Mouse (Mus musculus): ENCODE results near the gene Ccdc8. TPM values are rescaled to one million over a fixed set of nuclear protein-coding genes. Genes with fewer than 3 reads are reported as not detected.
A peak's percentile ranks its signal among the peaks of the same experiment; 100 is the strongest.

The Ccdc8 gene
- total RNA-seq, 2 experiments from 2014 or later = 15.6 to 18.0 TPM

- DNase-seq = no peak
- intact Hi-C loops (cut with DNase I) = loop anchor here (2.0 kb wide), 1 partner anchor 20 kb away; no protein-coding TSS in a partner anchor
Measured at GRCm38 (mm10) chr7:17004716-17005115, 12.2 kb downstream of the Ccdc8 start.

- no peak for DNase-seq
- intact Hi-C loops (cut with DNase I) = loop anchor here (1.0 kb wide), 1 partner anchor 44 kb away; no protein-coding TSS in a partner anchor
Measured at GRCm38 (mm10) chr7:17007300-17007699, 14.8 kb downstream of the Ccdc8 start.

- intact Hi-C loops (cut with DNase I) = no loop called here
Measured at GRCm38 (mm10) chr7:17009326-17010009, 17.0 kb downstream of the Ccdc8 start.

DNA sequence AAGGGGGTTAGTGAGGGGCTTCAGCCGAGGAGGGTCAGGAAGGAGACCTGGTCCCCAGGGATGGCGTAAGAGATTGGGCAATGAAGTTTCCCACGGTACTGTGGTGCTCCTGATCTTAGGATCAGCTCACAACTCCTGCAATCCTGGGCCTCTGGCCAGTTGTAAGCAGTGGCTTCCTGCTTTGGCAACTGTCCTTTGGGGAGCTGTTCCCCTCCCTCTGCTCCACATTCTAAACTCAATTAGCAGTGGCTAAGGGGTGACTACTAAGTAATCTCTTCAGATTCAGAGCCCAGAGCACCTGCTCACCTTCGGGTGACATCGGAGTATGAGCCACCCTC, 17.5 kb downstream of the Ccdc8 start:
- DNase-seq = no peak
- intact Hi-C loops (cut with DNase I) = no loop called here

More at GRCm38 (mm10) chr7:17009326-17010009, 17.0 kb downstream of the Ccdc8 start:
- no peak for DNase-seq

DNA sequence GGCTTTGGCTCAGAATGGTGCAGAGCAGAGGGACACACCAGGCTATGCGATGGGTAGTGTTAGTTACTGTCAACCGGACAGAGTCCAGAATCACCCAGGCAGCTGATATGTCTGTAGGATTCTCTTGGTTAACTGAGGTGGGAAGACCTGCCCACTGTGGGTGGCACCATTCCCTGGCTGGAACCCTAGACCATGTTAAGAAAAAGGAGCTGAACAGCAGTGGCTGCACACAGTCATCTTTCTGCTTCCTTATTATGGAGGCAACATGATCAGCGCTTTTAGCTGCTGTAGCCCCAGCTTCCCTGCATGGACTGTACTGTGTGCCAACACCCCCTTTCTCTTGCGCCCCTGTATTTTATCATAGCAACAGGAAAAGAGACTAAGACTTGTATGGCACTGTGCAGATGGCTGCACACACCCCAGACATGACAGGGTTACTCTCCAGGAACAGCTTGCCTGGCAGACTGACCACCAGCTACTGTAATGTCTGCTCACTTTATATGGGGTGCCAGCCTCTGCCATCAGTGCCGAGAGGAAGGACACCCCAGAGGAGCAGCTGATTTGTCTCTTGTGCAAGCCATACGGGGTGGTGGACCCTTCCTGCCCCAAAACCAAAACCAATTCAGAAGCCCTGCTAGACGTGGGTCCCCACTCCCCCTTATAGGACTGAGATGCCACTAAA, 19.5 kb downstream of the Ccdc8 start:
- intact Hi-C loops (cut with DNase I) = no loop called here
- no peak for DNase-seq

DNA sequence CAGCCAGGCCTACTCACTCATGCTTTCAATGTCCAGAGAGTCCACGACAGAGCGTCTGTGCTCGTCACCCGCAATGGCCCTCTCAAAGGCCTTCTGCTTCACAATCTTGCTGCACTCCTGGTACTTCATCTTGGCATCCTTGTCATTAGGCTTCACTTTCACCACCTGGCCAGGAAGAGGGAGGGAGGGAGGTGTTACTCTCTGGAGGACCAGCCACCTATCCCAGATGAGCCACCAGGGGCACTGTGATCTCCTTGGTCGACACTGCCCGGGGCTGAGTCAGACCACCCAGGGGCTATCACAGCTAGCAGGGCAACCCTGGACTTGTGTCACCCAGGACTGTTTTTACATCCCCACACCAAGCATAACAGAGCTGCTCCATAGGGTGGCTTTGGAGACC, 22.9 kb downstream of the Ccdc8 start:
- DNase-seq = no peak
- intact Hi-C loops (cut with DNase I) = no loop called here

DNA sequence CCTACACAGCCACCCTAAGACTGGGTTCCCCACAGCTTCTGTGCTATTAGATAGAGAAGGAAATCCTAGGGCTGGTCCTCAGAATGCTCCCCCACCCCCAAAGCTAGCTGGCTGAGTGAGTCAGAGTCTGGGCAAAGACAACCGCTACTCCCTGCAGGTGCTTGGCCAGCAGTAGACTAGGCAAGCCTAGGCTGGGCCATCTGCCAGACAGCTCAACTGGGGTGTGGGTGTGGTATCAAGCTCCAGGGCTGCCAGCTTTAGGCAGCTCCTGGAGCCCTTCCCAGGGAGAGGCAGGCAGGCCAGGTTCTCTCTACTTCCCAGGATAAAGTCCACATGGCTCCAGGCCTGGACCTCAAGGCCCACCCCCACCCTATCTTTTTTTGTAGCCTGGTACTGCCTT, 24.5 kb downstream of the Ccdc8 start:
- peak; percentile 95 for DNase-seq
- intact Hi-C loops (cut with DNase I) = no loop called here

- intact Hi-C loops (cut with DNase I) = no loop called here
Measured at GRCm38 (mm10) chr7:17017921-17018320, 25.4 kb downstream of the Ccdc8 start.

DNA sequence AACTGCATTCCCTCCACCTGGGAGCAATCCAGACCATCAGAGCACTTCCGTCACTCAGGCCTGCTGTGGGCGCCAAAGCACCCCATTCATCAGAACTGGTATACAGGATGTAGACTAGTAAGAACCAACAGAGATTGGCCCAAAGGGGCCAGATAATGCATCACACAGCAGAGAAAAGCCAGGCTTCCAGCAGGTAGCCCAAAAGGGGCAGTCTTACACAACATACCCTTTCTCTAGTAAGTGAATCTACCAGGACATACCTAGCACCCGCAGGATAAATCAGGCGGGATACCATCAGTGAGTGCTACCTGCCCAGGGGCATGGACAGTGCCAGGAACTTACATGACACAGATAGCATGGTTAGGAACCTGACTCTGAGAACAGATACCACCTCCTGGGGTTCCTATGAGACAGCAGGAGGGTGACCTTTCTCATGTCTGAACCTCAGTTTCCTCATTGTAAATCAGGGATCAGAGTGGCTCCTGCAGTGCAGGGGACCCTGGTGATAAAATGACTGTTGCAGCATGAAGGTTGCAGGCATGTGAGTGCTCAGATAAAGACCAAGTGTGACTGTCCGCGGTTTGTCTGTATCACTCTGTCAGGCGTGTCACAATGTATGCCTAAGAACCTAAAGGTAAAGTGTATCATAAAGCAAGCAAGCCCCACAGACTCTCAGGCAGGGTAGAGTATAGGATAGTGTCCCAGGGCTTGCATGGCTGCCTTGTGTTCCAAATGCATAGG, 27.1 kb downstream of the Ccdc8 start:
- intact Hi-C loops (cut with DNase I) = no loop called here
- peak in 1 of 2 experiments; percentile 36 for DNase-seq

More at GRCm38 (mm10) chr7:17017921-17018320, 25.4 kb downstream of the Ccdc8 start:
- no peak for DNase-seq

DNA sequence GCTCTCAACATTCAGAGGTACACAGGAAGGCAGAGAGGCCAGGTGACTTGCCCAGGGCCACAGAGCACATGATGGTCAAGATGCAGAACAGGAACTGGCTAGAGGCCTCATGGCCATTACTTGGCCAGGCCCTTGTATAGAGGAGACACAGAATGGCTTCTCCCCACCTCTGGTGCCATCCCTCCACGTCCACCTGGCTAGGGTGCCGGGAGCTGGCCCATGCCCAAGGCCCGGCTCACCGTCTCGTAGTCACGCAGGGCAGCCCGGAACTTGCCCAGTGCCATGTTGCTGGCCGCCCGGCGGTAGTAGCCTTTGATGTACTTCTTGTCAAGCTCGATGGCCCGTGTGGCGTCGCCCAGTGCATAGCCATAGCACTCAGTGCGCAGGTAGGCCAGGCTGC, 29.7 kb downstream of the Ccdc8 start:
- intact Hi-C loops (cut with DNase I) = no loop called here

DNA sequence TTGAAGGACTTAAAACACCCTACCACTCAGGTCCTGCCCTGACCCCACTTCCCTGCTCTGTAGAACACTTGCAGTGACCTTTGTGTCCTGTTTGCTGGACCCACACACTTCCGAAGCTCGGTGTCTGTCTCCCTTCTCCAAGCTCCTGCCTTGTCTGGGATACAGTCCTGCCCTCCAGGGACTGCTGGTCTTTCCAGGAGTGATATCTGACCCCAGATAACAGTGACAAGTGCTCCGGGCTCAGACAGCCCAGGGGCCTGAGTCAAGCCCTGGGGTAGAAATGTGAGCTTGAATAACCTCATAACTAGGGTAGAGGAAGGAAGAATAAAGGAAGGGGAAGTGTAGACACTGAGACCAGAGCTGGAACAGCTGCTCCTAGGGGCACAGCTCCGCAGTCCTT, 31.2 kb downstream of the Ccdc8 start:
- DNase-seq = no peak
- intact Hi-C loops (cut with DNase I) = loop anchor here (2.0 kb wide), 2 partner anchors 19 to 37 kb away; no protein-coding TSS in a partner anchor

More for the DNA sequence above, 29.7 kb downstream of the Ccdc8 start:
- no peak for DNase-seq

GRCm38 (mm10) chr7:17024141-17024540, 31.6 kb downstream of the Ccdc8 start:
- intact Hi-C loops (cut with DNase I) = loop anchor here (2.0 kb wide), 2 partner anchors 19 to 37 kb away; no protein-coding TSS in a partner anchor
- DNase-seq = peak in 1 of 2 experiments; percentile 50

DNA sequence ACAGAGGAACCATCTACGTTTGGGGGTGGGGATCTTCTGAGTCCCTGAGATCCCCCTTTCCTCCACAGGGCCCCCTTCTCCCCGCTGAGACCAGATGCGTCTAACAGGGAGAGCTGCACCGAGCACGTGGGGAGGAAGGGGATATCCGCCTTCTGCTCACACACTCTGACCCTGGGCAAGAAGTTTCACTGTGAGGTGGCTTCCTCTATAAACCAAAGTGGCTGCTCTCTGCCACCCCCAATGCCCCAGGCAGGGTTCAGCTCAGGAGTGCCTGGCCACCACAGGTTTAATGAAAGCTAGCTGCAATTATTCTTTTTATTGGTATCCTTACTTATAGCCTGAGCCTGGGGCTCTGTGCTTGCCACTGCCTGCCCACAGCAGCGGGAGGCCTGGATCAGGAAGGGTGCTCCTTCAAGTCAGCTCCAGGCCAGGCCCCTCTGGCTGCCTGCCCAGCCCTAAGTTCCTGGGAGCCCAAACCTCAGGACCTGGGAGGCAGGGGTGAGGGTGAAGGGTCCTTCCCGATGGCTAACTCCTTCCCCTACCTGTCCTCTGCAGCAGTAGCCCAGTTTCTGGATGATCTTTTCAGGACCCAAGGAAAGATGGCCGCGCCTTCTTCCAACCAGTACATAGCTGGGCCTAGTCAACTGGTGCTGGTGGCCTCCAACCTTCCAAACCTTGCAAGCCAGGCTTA, 32.5 kb downstream of the Ccdc8 start:
- DNase-seq = peak in 1 of 2 experiments; percentile 41
- intact Hi-C loops (cut with DNase I) = loop anchor here (2.0 kb wide), 2 partner anchors 20 to 36 kb away; no protein-coding TSS in a partner anchor

DNA sequence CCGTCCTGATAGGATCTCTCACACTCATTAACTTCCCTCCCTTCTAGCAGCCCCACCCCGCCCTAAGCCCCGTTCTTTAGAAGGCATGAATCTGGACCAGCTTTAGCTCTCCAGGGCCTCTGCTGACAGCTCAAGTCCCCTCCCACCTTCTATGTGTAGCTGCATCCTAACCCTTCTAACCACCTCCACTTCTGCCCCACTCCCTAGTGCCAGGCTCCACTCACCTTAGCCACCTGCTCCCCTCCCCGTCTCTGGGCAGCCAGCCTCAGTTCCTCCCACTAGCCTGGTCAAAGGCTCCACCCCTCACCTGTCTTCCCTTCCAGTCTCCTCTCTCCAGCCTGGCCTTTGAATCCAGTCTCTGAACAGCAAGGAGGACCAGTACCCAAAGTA, 33.0 kb downstream of the Ccdc8 start:
- DNase-seq = no peak
- intact Hi-C loops (cut with DNase I) = loop anchor here (2.0 kb wide), 2 partner anchors 21 to 35 kb away; no protein-coding TSS in a partner anchor

- no peak for DNase-seq
- intact Hi-C loops (cut with DNase I) = loop anchor here (2.0 kb wide), 2 partner anchors 21 to 35 kb away; no protein-coding TSS in a partner anchor
Measured at GRCm38 (mm10) chr7:17025896-17026622, 33.6 kb downstream of the Ccdc8 start.

DNA sequence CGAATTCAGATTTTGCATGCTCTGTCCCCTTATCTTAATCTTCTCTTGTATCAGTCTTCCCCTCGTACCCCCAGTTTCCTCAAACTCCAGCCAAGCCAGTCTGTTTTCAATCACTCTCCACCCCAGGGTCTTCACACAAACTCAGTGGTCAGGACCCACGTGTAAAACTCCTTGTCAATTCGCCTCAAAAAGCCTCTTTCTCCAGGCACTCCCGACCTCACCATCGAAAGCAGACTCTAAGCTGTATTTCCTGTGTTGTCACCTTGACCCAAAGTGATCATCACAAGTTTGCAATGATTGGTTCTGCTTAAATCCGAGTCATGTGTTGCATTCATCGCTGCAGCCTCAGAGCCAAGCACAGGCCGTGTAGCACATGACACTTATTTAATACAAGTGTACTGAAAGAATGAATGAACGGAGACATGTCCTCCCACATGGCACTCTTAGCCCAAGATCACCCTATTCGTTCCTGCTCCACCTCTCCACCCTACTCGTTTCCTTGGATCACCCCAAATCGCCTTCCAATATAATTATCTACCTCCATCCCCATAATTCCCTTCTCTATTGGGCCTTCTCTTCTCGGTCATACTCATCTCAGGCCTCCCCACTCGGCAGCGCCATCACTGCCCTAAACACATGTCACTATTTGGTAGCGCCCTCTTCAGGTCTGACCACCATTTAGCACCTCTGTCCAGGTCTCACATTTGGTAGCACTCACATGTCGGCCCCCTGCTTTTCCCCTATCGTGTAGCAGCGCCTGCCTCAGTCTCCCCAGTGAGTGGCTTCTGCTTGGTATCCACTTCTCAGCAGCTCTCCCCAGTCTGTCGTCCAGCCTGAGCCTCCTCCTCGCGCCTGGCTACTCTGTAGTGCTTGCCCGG, 34.4 kb downstream of the Ccdc8 start:
- intact Hi-C loops (cut with DNase I) = no loop called here
- DNase-seq = no peak

DNA sequence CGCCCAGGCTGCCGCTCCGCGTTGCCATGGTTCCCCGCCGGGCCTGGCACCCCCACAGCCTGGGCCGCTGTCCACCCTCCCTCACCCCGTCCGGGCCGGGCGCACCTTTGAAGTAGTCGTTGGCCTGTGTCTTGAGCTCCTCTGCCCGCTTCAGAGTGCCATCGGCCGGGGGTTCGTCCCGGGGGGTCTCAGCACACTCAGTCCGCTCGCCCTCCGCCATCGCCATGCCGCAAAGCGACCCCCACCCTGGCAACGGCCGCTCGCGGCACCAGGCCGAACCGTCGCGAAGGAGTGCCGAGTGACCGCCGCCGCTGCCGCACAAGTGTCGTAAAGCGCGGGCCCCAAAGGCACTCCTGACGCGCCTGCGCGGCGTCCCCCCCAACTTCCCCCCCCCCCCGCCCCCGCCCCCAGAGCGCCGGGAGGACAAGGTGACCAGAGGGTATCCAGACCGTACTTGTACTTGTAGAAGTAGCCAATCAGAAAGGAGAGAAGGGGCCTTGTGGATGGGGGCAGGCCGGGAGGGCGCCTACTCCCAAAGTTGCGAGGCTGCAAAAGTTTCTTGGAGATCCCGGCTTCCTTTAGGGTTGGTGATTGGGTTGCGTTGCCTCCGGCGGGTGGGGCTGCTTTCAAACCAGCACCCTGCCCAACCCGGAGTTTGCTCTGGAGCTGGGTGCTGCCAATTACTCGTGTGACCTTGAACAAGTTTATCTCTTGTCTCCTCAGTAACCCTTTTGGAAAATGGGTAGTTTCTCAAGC, 35.3 kb downstream of the Ccdc8 start, which contains the start of gene Ppp5c:
Gene Ppp5c, minus strand, starts transcription at position 337 of the 756 bp plus-strand sequence.
- DNase-seq = peak; percentile 94 to 95
- intact Hi-C loops (cut with DNase I) = no loop called here

- DNase-seq = no peak
Measured at GRCm38 (mm10) chr7:17028923-17029322, 36.4 kb downstream of the Ccdc8 start.

More at GRCm38 (mm10) chr7:17028923-17029322, 36.4 kb downstream of the Ccdc8 start:
- intact Hi-C loops (cut with DNase I) = no loop called here
